Mouse (Mus musculus) midbrain, embryonic 16.5 days (tissue): Measurements from ENCODE around the gene Rxra. TPM values are rescaled to one million over a fixed set of nuclear protein-coding genes. Genes with fewer than 3 reads are reported as not detected.

Experiments used
- ATAC-seq: fragments of 200-750 bp; cut with Nextera tagmentation; 2 replicates; pipeline ENCODE4 v1.8.0; 2017; ENCODE audit warnings: moderate TSS enrichment
- H3K27ac ChIP-seq: fragments of 300-500 bp; sonication (generic); 2 replicates; pipeline ENCODE4 v1.5.1; 2014; ENCODE audit warnings: mild to moderate bottlenecking, low read length, mixed read lengths
- H3K27me3 ChIP-seq: fragments of 300-500 bp; sonication (generic); 2 replicates; pipeline ENCODE4 v1.6.1; 2014; ENCODE audit warnings: low read depth, low read length, mixed read lengths; ENCODE audit not compliant: control insufficient read depth, insufficient read depth
- H3K36me3 ChIP-seq: fragments of 300-500 bp; sonication (generic); 2 replicates; pipeline ENCODE4 v1.6.1; 2014; ENCODE audit warnings: mild to moderate bottlenecking, low read length, moderate library complexity, mixed read lengths; ENCODE audit not compliant: control insufficient read depth, insufficient read depth
- H3K4me1 ChIP-seq: fragments of 300-500 bp; sonication (generic); 2 replicates; pipeline ENCODE4 v1.6.1; 2014; ENCODE audit warnings: mild to moderate bottlenecking, low read length, mixed read lengths; ENCODE audit not compliant: control insufficient read depth, insufficient read depth
- H3K4me2 ChIP-seq: fragments of 300-500 bp; sonication (generic); 2 replicates; pipeline ENCODE4 v1.6.1; 2014; ENCODE audit warnings: mild to moderate bottlenecking, low read length, mixed read lengths
- H3K4me3 ChIP-seq: fragments of 300-500 bp; sonication (generic); 2 replicates; pipeline ENCODE4 v1.5.1; 2014; ENCODE audit warnings: low read depth, mild to moderate bottlenecking, low read length, moderate library complexity, mixed read lengths
- H3K9ac ChIP-seq: fragments of 300-500 bp; sonication (generic); 2 replicates; pipeline ENCODE4 v1.6.1; 2014; ENCODE audit warnings: low read depth, low read length, mixed read lengths
- H3K9me3 ChIP-seq: fragments of 300-500 bp; sonication (generic); replicated peaks from 2 replicates; pipeline ENCODE4 v1.6.1; 2014; ENCODE audit warnings: mild to moderate bottlenecking, low read length, mixed read lengths; ENCODE audit not compliant: control insufficient read depth, poor library complexity, severe bottlenecking
- WGBS: fragments of 180-500 bp; shearing (Covaris S2); extraction: QIAGEN DNeasy Blood & Tissue Kit; methylation state at CpG from one replicate; pipeline ENCODE4 v1.1.7; 2014; 5-methylcytosine and 5-hydroxymethylcytosine counted together
- polyA plus RNA-seq: library from polyadenylated mRNA; unstranded; fragments of >200 nt; fragmentation: Nextera tagmentation; extraction: Ambion mirVana; gene quantifications from 2 replicates; pipeline ENCODE4 v1.2.1, GENCODE M21; 2015

The Rxra gene
- polyA plus RNA-seq, 1 experiment from 2014 or later = 2.5 TPM

GRCm38 (mm10) chr2:27719601-27720000 is 43.4 kb downstream of the Rxra start:
- no peak overlapping the region for H3K27ac ChIP-seq
- ATAC-seq = no peak
- WGBS = 12% methylated on average over 10 of the region's 10 CpGs

GRCm38 (mm10) chr2:27721611-27722010 is 45.4 kb downstream of the Rxra start:
- Histone ChIP-seq H3K4me1 (peaks cover 2% of the 10 kb centered on the region; the same call in 1 of the 2 replicates), H3K36me3 (no peaks in the 10 kb centered on the region), H3K9ac (no peak overlapping the region), H3K9me3 (no peaks in the 10 kb centered on the region), H3K4me3 (no peak overlapping the region), H3K27me3 (no peaks in the 10 kb centered on the region), H3K4me2 (no peak overlapping the region), H3K27ac (no peak overlapping the region)
- ATAC-seq = no peak
- WGBS = 97% methylated on average over 4 of the region's 4 CpGs

More at GRCm38 (mm10) chr2:27719601-27720000, 43.4 kb downstream of the Rxra start:
- Histone ChIP-seq H3K4me2 (no peak overlapping the region), H3K9me3 (no peaks in the 10 kb centered on the region), H3K9ac (no peak overlapping the region), H3K36me3 (no peaks in the 10 kb centered on the region), H3K4me3 (no peak overlapping the region), H3K4me1 (peaks cover 2% of the 10 kb centered on the region; the same call in 1 of the 2 replicates), H3K27me3 (no peaks in the 10 kb centered on the region)

GRCm38 (mm10) chr2:27724729-27725316 is 48.6 kb downstream of the Rxra start:
- ATAC-seq = no peak
- no peak overlapping the region for H3K4me3 ChIP-seq
- H3K27ac ChIP-seq = no peak overlapping the region
- no peak overlapping the region for H3K4me2 ChIP-seq
- no peaks in the 10 kb centered on the region for H3K36me3 ChIP-seq
- no peak overlapping the region for H3K9ac ChIP-seq
- 96% methylated on average over 9 of the region's 9 CpGs for WGBS
- H3K4me1 ChIP-seq = no peaks in the 10 kb centered on the region
- no peaks in the 10 kb centered on the region for H3K9me3 ChIP-seq
- no peaks in the 10 kb centered on the region for H3K27me3 ChIP-seq

GRCm38 (mm10) chr2:27727994-27728854 is 52.0 kb downstream of the Rxra start:
- no peaks in the 10 kb centered on the region for H3K9me3 ChIP-seq
- no peaks in the 10 kb centered on the region for H3K4me1 ChIP-seq
- H3K9ac ChIP-seq = no peak overlapping the region
- no peak overlapping the region for H3K4me3 ChIP-seq
- ATAC-seq = no peak
- no peak overlapping the region for H3K27ac ChIP-seq
- H3K36me3 ChIP-seq = no peaks in the 10 kb centered on the region
- 67% methylated on average over 14 of the region's 14 CpGs for WGBS
- no peaks in the 10 kb centered on the region for H3K27me3 ChIP-seq
- no peak overlapping the region for H3K4me2 ChIP-seq

- Histone ChIP-seq H3K9ac (no peak overlapping the region), H3K4me1 (no peaks in the 10 kb centered on the region; the same call in 1 of the 2 replicates), H3K27ac (no peak overlapping the region), H3K4me2 (no peak overlapping the region), H3K4me3 (no peak overlapping the region), H3K27me3 (no peaks in the 10 kb centered on the region), H3K9me3 (no peaks in the 10 kb centered on the region), H3K36me3 (no peaks in the 10 kb centered on the region)
- no peak for ATAC-seq
- 89% methylated on average over 4 of the region's 4 CpGs for WGBS
These were observed 52.8 kb downstream of the Rxra start for GRCm38 (mm10) chr2:27729009-27729408.

GRCm38 (mm10) chr2:27730002-27730905 is 54.0 kb downstream of the Rxra start:
- no peaks in the 10 kb centered on the region for H3K27me3 ChIP-seq
- H3K4me2 ChIP-seq = no peak overlapping the region
- ATAC-seq = no peak
- H3K4me1 ChIP-seq = peaks cover 2% of the 10 kb centered on the region; the same call in 1 of the 2 replicates
- no peak overlapping the region for H3K4me3 ChIP-seq
- H3K36me3 ChIP-seq = no peaks in the 10 kb centered on the region
- H3K9me3 ChIP-seq = no peaks in the 10 kb centered on the region
- no peak overlapping the region for H3K27ac ChIP-seq
- WGBS = 67% methylated on average over 13 of the region's 13 CpGs
- no peak overlapping the region for H3K9ac ChIP-seq

- H3K4me3 ChIP-seq = no peak overlapping the region
- H3K27ac ChIP-seq = no peak overlapping the region
- no peaks in the 10 kb centered on the region for H3K36me3 ChIP-seq
- no peak for ATAC-seq
- no peak overlapping the region for H3K4me2 ChIP-seq
- no peak overlapping the region for H3K9ac ChIP-seq
- H3K9me3 ChIP-seq = no peaks in the 10 kb centered on the region
- H3K4me1 ChIP-seq = peaks cover 2% of the 10 kb centered on the region; the same call in 1 of the 2 replicates
- no peaks in the 10 kb centered on the region for H3K27me3 ChIP-seq
- WGBS = 58% methylated on average over 2 of the region's 2 CpGs
These were observed 56.8 kb downstream of the Rxra start for GRCm38 (mm10) chr2:27733021-27733420.

- H3K27ac ChIP-seq = no peak overlapping the region
- H3K4me2 ChIP-seq = no peak overlapping the region
- 23% methylated on average over 1 of the region's 1 CpGs for WGBS
- H3K9ac ChIP-seq = no peak overlapping the region
- no peaks in the 10 kb centered on the region for H3K9me3 ChIP-seq
- no peaks in the 10 kb centered on the region for H3K27me3 ChIP-seq
- no peak for ATAC-seq
- no peaks in the 10 kb centered on the region for H3K36me3 ChIP-seq
- H3K4me3 ChIP-seq = no peak overlapping the region
- H3K4me1 ChIP-seq = peaks cover 2% of the 10 kb centered on the region; the same call in 1 of the 2 replicates
These were observed 58.1 kb downstream of the Rxra start for GRCm38 (mm10) chr2:27734328-27734727.
